Mouse (Mus musculus): ENCODE measurements around the gene Cyb561d2.

DNA sequence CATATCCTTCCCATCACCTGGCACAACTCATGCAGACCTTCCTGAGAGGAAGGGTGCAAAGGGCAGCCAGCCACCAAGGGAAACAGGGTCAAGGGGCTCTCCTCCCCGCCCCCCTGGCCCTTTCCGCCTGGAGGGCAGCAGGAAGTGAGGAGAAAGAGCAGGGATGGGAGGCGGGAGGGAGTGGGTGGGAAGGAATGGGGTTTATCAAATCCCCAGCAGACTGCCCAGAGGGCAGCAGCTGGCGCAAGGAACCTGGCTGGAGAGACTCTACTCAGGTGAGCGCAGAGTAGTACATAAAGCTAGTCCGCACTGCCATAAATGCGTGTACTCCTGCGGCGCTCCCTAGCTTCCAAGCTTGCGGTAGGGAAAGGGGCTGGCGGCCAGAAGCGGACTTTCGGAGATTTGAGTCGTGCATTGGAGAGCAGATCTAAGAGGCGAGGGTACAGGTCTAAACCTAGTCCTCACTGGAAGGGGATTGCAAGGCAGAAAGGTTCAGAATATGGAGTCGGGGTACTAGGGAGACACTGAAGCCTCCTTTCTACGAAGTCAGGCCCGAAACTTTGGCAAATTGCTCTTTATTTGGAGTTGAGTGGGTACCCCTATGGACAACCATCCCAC is 25.8 kb upstream of the Cyb561d2 start, which contains the start of gene Hyal2:
- TF ChIP-seq MAFK (IDR thresholded peaks at IDR 0.05; ENCODE audit: insufficient replicate concordance, low read length) (no peak), CHD2 (IDR thresholded peaks at IDR 0.05; ENCODE audit: low read length) (no peak), CTCF (conservative IDR thresholded peaks at IDR 0.05 in 1 of 2, IDR thresholded peaks at IDR 0.05 in 1 of 2; ENCODE audit: low read depth in 2 of 2, low read length in 2 of 2) (no peak), POLR2A (IDR thresholded peaks at IDR 0.05; ENCODE audit: low read depth, low read length) (no peak), TBP (conservative IDR thresholded peaks at IDR 0.05; ENCODE audit: low read depth, low read length) (no peak), EP300 (IDR thresholded peaks at IDR 0.05; ENCODE audit: low read length) (no peak), SMC3 (IDR thresholded peaks at IDR 0.05; ENCODE audit: low read depth, low read length) (no peak)

Measured in CH12.LX (cell line).